Mouse (Mus musculus) megakaryocyte, embryonic 14.5 days (primary cell): ENCODE data around the gene Gsn.

Experiments used
- FLI1 ChIP-seq: IDR thresholded peaks from 2 replicates; pipeline ENCODE4 v1.6.1; 2012; ENCODE audit warnings: low read length, inconsistent platforms, mixed read lengths
- GATA1 ChIP-seq: IDR thresholded peaks from 3 replicates; pipeline ENCODE4 v1.6.1; 2012; ENCODE audit warnings: mixed read lengths, low read length, inconsistent platforms, borderline replicate concordance

GRCm38 (mm10) chr2:35333670-35334069 lies 77.5 kb downstream of the Gsn start:
- TF ChIP-seq GATA1 = no peak
- TF ChIP-seq FLI1 = no peak
